Mouse (Mus musculus): Measurements from ENCODE around the gene Ugt1a9.
"Not testable (repeated sequence)": the region's sequence is repeated elsewhere in the genome, so short reads cannot be mapped to it uniquely, and the experiment has no call there.

DNA sequence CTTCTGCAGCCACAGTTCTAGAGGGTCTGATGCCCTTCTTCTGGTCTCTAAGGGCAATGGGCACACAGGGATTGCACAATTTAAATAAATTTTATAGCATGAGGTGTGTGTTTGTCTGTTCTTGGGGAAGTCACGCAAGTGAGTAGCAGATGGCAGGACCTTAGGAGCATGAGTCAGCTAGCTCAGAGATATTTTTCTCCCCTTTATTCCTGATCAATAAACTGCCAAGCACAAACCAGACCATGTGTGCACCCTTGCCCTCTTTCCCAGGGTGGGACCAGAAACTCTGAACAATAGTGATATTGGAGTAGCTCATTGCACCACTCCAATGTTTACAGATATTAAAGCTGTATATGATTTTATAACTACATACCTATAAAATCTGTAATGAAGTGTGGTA, 59.6 kb downstream of the Ugt1a9 start:
- TF ChIP-seq POLR2A, CTCF (IDR thresholded peaks at IDR 0.05; ENCODE audit: extremely low read depth, insufficient read depth, low read length): not testable (repeated sequence)

All from cortical plate, adult 2 months (tissue).